Mouse (Mus musculus): ENCODE measurements around the gene Gper1.
A peak's percentile ranks its signal among the peaks of the same experiment; 100 is the strongest.

Gene Gper1

DNA sequence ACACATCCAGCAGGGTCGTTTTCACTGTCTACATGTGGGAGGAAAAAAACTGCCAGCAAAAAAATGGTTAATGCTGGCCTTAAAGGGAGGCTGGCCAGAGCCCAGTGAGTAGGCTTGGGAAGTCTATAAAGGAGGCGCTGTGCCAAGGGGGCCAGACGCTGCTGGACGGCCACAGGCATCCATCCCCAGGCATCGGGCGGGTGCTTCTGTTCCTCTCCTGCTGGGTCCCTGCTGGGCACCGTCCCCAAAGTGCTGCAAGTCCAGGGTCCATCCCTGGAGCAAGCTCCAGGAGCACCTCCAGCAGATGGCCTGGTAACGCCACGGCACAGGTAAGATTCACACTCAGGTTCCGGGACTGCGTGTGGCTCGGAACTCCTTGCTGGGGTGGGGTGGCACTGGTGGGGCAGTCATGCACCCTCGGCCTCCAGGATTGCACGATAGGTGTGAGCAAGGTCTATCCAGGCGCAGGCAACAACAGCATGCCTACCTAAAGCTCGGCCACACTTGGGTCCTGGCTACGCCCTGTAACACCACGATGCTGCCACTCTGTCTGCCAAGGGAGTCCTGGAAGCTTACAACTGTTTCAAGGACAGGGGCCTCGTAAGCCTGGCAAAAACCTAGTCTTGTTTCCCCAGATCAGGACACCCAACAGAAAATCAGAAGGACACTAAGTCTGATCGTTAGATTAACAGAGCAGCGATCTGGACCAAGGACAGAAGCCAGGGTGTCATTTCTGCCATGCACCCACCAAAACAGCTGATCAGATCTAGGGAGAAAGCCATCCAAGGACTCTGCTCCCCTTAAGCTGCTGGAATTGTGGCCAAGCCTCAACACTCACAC lies at the start of gene Gper1:
Gper1 (plus strand) TSS at position 126 of the 840 bp plus-strand sequence.
- peak; percentile 36 for DNase-seq (ENCODE audit: low spot score)

DNA sequence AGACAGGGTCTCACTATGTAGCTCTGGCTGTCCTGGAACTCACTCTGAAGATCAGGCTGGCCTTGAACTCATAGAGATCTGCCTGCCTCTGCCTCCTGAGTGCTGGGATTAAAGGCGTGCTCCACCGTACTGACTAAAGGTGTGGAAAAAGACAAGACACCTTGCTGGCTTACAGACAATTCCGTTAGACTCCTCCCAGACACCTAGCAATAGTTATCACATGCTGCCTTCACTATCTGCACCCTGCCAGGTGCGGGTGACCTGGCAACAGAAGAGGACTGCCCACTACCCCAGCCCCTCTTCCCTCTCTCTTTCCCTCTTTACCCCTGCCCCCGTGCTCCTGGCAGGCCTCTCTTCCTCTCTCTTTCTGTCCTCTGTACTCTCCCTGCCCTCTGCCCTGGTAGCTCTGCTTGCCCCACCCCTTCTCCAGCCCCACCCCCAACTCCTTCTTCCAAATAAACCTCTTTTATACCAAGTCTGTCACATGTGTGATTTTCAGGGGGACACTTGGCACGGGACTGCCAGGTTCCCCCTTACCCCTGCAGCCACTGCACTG lies 49.0 kb upstream of the Gper1 start:
- DNase-seq (ENCODE audit: low spot score) = no peak

DNA sequence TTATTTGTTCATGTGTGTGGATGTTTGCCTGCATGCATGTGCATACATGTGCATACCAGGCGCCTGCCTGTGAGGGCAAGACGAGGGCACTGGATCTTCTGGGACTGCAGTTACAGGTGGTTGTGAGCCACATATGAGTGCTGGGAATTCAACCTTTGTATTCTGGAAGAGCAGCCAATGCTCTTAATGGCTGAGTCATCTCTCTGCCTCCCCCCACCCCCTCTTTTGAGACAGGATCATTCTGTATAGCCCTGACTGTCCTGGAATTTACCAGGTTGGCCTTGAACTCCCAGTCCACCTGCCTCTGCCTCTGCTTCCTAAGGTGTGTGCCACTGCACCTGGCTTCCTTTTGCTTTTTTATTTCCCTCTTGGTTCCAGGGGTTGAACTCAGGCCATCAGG lies 48.1 kb upstream of the Gper1 start:
- DNase-seq (ENCODE audit: low spot score) = no peak

DNA sequence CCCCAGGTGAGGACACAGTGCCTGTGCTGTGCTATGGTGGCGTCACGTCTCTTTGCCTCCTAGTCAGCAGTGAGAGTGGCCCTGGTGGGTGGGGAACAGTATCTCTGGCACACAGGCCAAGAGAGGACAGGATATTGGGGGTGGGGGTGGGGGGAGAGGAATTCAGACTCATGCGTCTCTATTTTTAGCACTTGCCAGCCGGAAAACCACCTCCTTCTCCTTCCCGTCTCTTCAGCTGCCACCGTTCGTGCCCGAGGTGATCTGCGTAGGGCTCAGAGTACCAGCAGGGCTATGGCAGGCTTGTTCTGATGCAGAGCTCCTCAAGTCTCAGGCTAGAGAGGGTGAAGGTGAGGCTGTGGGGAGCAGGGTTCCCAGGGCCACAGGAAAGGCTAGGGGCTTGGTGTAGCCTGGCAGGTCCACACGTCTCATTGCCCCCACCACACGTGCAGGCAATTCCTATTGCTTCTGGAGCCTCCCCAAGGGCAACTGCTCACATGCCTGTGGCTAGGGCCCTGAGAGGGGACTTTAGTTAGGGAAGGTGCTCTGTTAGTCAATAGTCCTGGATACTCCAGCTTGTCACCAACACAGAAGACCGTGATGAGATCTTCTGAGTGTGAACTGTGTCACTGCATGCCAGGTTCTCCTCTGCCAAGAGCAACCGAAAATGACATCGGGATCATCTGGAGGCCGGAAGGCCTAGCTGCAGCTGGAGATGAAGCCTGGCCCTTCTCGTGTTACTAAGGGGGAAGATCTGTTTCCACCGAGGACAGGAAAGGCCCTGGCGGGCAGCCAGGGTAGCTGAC lies 45.3 kb upstream of the Gper1 start, which contains the start of gene Gpr146:
Gpr146 (plus strand) TSS at position 230 of the 803 bp plus-strand sequence.
- peak; percentile 53 for DNase-seq (ENCODE audit: low spot score)

DNA sequence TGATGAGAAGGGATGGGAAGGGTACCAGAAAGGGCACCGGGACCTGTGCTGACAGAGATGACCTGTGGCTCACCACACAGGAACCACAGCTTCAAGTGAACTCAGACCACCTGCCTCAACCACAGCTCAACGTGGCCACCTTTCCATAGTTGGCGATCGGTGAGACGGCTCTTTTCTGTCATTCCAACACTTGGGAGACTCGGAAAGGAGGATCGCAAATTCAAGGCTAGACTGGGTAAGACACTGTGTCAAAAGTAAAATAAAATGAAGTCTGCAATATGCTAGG lies 44.7 kb upstream of the Gper1 start:
- DNase-seq (ENCODE audit: low spot score) = no peak

DNA sequence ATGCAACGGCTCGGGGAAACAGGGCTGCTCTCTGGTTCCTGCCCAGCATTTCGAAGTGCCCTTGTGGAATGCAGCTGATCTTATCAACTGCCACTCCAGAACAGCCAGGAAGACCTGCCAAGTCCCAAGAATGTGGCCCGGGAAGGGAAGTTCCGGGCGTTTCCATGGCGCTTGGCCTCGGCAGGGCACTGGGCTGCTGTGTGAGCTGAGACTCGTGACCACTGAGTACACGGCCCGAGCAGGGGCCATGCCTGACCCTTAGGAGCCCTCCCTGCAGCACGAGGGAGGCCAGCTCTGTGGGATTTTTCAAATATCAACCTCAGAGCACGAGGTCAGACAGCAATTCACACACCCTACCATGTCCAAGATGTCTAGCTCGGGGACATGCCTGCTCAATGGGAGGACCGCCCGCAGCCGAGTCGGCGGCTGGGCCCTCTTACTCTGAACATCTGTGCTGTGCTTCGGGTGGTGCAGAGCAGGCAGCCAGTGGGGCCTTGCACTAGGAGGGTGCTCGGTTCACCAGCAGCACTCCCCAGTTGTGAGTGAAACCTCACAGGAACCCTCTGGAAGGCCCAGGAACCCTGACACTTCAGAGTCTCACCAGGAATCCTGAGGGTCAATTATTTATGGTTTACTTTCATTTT lies 43.8 kb upstream of the Gper1 start:
- peak; percentile 80 for DNase-seq (ENCODE audit: low spot score)

DNA sequence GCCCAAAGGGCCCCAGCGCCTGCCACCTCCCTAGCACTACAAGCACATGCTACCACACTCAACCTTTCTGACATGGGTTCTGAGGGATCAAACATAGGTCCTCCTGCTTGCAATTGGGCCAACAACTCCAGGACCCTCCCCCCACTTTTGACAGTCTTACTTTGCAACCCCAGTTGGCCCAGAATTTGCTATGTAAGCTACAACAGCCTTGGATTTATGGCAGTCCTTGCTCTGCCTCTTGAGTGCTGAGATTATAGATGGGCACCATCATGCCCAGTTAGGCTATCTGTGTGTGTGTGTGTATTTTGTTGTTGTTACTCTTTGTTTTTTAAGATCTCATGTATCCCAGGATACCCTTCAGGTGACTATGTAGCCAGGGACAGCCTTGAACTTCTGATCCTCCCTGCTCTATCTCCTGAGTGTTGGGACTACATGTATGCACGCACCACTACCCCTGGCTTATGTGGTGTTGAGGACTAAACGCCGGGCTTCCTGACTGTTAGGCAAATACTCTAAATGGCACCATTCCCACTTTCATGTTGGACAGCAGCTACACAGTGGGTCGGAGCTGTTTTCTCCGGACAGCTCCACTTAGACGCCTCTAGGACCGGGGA lies 43.1 kb upstream of the Gper1 start:
- no peak for DNase-seq (ENCODE audit: low spot score)

DNA sequence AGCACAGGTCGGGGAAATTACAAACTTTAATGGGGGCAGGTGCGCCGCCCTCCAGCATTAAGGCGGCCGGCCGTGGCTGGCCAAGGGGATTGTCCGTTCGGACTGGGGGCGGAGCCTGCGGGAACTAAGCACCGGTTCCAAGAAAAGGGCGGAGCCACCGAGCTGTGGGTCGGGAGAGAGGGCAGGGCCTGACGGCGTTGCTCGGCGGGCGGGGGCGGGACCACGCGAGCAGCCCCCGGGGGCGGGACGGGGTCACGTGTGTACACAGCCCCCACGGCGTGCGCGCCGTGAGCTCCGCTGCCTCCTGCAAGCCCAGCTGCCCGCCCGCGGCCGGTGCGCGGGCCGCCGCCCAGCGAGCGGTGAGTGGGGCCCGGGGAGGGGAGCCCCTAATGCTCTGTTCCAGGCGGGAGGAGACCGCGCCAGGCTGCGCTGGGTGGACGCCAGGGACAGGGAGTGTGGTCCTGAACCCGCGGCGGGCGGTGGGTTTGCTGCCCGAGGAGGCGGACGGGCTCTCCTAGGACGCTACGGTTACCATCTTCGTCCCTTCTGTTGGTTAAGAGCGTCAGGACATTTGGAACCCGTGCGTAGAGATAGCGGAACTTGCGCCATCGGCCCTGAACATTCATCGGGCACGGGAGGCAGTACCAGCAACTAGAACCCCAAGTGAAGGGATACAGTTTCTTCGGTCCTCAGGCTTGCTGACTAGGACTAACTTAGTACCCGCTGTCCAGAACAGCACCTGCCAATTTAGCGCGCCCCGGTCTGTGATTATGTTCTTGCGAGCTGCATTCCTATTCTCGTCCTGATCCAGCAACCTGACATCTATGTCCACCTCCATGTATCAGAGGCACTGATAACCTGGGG lies 42.3 kb upstream of the Gper1 start:
- peak; percentile 96 for DNase-seq (ENCODE audit: low spot score)

DNA sequence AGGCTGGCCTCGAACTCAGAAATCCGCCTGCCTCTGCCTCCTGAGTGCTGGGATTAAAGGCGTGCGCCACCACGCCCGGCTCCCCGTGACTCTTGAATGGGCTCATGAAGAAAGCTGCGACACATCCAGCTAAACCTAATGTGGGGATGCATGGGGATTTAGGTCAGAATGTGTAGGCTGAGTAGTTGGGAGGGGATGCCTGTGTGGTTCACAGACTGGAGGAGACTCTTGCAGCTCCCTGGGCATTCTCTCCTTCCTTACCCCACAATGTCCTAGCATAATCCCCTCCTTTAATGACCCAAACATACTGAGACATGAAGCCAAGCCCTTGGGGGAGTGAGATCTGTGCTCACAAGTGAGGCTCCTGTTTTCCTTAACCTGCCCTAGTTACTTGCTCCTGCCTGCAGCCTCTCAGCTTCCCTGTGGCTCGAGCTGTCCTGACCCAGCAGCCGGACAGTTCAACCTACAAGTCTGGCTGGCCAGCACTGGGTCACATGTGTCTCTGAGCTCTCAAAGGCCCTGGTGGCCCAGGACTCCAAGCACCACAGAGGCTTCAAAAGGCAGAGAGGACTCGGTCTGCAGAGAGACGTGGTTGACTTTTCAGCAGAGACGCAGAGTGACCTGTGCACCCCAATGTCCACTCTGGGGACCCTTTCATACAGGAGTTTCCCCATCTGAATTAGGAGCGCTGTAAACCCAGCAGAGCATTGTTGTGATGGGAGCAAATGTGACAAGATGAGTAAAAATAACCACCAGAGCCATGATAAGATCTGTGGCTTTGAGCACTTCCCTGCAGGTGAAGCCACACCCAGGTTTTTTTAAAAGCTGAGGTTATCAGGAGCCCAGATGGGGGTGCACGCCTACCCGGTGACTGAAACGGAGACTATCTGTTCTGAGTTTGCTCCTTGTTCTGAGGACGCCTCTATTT lies 41.1 kb upstream of the Gper1 start:
- peak; percentile 37 for DNase-seq (ENCODE audit: low spot score)

DNA sequence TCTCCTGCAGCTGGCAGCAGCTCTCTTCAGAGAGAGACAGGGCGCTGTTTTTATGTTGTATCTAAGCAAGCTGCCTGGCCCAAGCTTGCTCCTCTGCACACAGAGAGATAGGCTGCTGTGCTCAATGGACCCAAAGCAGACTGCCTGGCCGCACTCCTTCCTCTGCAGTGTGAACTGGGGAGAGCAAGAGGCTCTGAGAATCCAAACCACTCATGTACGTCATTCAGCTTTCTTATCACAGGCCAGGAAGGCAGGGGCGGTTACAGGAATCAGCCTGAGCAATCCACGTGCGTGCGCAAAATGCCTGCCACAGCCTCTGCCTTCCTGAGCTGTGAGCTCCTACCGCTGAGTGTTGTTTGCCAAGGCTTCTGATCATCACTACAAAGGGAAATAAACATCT lies 40.2 kb upstream of the Gper1 start:
- peak; percentile 41 for DNase-seq (ENCODE audit: low spot score)

DNA sequence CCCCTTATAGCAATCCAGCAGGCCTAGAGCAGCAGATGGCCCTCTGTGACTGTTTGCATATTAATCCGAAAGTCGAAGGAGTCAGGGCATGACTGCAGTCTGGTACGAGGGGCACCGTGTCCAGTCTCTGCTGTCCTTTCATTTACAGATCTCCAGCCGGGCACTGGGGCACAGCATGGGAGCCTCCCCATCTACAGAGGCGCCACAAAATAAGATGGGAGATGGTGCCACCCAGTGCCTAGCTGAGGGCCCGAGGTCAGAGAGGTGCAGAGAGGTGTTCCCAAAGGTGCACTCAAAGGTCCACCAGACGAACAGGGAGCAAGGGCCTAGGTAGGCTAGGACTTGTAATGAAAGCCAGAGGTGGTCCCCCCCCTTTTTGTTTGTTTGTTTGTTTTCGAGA lies 39.7 kb upstream of the Gper1 start:
- no peak for DNase-seq (ENCODE audit: low spot score)

DNA sequence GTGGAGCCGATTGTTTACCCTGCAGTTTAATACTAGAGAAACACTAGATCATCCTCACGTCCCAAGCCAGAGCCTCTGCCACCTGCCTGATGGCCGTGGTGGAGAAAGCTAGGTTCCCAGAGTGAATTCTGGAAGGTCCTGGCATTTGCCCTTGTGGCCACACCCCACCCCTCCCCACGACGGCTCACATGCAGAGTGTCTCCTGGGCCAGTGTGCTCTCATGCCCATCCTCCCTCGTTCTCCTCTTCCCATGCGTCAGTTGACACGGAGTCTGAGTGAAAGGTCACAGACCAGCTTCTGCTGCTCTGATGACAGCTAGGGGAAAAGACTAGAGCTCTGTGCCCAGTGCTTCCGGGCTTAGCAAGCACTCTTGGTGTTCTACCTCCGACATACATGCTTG lies 38.4 kb upstream of the Gper1 start:
- no peak for DNase-seq (ENCODE audit: low spot score)

DNA sequence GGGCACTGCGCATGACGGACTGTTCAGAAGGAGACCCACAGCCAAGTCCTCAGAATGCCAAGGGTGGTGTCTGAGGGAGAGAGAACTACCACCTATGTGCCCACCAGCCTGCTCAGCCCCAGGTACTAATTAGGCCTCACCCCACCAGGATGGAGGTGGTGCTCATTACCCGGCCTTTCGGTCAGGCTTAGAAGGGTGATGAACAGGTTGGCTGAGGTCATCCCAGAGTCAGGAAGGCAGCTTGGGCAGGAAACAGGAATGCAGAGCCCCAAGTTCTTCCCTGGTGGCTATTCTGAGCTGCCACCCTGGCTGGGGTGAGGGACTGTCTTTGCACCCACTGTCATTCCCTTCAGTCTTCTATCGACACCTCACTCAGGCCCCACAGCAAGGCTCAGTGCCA lies 36.9 kb upstream of the Gper1 start:
- DNase-seq (ENCODE audit: low spot score) = no peak

DNA sequence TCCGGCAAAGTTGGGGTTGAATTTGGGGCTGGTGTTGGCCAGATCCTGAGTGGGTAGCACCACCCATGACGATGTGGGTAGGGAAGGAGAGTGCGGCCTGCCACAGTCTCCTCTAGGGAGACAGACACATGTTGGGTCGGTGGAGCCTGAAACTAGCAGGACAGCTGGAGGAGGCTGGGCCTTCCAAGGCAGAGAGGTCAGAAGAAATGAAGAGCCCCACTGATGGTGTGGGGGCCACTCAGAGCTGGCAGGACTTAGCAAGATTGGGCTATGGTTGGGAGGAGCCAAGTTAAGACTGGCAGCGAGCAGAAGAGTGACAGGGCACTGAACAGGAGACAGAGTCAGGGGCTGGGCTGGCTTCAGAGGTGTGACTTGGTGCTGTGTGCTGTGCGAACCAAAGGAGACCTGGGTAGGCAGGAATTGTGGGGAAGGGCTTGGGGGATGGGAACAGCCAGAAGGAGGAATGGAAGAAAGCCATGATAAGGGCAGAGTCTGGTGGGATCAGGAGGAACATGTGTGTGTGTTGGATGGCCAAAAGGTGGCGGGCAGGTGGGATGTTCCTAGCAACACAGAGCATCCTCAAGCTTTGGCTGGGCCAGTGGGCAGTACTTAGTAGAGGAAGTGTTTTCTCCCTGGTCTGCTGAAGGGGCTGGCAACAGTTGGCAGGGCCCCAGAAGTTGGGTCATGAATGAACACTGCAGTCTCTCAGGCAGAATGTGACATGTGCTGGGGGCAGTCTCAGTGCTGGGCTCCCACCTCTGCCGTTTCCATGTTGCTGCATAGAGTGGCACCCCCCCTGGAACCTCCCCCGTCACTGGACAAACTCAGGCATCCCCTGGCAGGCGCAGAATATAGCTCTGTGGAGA lies 35.4 kb upstream of the Gper1 start:
- no peak for DNase-seq (ENCODE audit: low spot score)

DNA sequence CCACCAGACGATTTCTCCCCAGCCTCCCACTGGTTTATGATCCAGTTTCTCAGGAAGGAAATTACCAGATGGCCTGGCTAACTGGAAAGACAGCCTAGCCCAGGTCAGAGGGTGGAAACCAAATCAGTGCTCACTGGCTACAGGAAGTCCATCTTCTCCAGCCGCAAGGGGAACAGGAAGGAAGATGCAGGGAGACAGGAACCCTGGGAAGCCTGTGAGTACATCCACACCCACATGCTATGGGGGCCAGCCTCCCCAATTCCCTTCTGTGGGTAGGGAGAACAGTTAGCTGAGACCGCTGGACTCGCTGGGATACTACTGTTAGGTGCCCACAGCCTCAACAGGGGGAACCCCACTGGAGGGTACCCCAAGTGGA lies 34.8 kb upstream of the Gper1 start:
- no peak for DNase-seq (ENCODE audit: low spot score)

DNA sequence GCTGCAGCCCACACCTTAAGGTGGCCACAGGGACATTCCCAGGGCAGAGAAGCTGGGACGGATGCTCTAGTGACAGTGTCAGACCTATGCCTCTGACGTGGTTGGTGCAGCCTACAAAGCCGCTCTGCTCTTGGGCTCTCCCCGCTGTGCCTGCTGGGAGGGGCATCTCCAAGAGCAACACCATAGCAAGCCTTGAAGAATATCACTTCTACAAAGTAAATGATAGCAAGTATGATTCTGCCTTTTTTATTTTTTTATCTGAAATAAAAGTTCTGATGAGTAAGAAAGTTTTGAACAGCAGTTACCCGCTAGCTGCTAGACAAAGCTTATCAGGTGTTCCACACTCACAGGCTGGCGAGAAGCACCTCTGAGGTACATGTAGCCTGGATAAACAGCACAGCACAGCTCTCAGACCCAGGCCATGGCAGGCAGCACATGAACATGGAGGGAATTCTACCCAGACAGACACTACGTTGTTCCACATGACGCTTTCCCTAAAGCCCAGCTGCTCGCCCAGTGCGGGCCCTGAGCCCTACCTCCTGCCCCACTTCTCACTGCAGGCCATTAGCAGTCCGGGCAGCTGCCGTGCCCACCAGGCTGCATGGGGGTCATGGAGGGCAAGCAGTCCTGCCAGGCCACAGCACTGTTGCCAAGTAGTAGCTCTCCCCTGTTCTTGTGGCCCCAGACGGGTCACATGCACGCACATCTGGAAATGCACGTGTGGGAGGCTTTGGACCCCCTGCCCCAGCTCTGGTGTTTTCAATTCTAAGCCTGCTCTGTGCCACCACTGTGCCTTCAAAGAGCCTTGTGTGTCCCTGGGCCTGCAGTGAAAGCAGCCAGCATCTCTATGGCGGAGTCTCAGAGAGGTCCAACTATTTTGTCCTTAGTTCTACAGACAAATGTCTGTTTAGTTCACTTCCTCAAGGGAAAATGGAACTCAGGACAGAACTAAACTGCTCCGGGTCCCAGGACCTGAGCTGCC lies 34.0 kb upstream of the Gper1 start:
- DNase-seq (ENCODE audit: low spot score) = no peak

DNA sequence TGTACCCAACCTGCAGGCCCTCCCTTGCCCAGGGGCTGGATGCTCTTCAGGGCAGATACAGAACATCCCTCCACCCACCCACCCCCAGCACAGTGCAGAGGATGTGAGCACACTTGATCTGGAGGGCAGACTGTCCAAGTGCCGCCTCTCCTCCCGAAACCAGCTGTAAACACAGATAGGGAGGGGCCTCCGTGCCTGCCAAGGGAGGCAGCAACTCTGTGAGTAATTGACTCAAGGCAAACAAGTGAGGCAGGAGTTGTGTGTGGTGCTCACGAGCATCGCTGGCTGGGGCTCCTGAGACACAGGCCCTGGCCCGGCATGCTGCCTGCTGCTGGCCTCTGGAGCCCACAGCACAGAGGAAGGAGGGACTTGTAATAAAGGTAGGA lies 33.3 kb upstream of the Gper1 start:
- peak; percentile 82 for DNase-seq (ENCODE audit: low spot score)
